Mouse (Mus musculus) urinary bladder, postnatal 10 days (tissue): ENCODE measurements around the gene Tkfc.
"Not testable (repeated sequence)": the region's sequence is repeated elsewhere in the genome, so short reads cannot be mapped to it uniquely, and the experiment has no call there.

Experiments used
- DNase-seq: peaks from one replicate; pipeline ENCODE4 v3.0.0; 2022; ENCODE audit warnings: low spot score

The Tkfc gene

DNA sequence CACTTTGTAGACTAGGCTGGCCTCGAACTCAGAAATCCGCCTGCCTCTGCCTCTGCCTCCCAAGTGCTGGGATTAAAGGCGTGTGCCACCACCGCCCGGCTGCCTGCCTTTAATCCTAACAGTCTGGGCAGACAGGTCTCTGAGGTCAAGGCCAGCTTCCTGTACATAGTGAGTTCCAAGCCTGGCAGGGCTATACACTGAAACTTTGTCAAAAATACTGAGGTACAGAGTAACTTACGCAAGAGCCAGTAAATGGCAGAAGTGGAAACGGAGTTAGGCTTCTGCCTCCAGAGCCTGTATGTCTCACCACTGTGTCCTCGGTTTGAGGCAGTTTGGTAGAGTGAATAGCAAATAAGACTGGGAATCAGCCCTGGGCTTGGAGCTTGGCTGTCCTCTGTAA, 18.2 kb downstream of the Tkfc start:
- no peak for DNase-seq

DNA sequence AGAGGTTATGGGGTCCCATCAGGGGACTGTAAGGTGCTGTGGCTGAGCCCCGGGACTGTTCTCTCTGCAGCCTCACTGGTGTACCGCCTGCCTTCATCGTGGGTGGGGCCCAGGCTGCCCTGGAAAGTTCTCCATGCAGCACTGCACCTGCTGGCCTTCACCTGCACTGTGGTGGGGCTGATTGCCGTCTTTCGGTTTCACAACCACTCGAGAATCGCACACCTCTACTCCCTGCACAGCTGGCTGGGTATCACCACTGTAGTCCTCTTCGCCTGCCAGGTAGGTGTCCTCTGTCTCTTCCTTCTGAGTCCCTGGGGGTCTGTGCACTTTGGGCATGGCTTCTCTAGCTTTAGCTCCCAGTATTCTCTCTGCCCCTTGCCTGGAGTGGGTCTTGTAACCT, 20.3 kb downstream of the Tkfc start:
- no peak for DNase-seq

DNA sequence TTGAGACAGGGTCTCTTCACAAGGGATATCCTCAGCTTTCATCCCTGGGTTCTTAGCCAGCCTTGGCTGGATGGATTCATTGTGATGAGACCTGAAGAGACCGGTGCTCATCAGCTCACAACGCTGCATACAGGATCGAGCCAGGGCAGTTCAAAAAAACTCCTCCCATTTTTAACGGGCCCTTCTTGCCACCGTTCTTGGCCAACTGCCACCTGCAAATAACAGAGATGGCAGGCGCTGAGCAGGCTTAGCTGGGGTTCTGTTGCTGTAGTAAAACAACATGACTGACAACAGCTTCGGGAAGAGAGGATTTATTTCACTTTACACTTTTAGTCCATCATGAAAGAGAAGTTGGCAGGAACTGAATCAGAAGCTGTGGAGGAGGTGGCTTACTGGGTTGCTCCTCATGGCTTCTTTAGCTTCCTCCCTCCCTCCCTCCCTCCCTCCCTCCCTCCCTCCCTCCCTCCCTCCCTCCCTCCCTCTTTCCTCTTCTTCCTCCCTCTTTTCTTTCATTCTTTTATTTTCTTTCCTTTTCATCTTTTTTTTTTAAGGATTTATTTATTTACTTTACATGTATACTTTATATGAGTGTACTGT, 21.8 kb downstream of the Tkfc start:
- no peak for DNase-seq

DNA sequence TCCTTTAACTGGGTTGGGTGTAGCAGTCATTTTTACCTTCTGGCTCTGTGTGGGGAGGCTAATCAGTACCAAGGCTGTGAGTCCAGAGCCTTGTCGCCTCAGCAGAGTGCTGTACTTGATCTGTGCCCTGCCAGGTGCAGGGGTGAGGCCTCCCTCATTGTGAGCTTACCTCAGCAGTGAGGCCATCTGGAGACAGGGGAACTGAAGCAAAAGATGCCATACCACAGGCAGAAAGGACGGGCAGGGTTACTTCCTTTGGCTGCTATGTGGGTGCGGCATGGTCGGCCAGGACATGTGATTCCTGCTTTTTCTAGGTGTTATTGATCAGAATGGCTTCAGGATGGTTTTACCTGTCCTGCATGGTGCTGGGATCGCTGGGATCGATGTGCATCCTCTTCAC, 23.5 kb downstream of the Tkfc start:
- no peak for DNase-seq

DNA sequence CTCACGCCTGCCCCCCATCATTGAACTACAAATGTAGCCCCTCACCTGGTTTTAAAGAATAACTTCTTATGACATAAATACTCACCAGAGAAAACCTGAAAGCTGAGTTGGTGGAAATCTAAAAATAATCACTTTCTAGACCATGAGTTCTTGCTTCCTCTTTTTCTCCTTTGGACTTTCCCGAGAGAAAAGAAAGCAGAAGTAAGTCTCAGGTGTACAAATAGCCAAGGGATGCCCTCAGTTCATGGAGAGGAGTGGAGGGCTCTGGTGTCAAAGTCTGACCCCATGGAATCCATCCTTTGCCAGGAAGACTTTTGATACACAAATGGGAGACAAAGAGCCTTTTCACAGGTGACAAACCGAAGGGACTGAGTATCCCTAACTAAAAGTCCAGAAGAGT, 24.7 kb downstream of the Tkfc start:
- no peak for DNase-seq

DNA sequence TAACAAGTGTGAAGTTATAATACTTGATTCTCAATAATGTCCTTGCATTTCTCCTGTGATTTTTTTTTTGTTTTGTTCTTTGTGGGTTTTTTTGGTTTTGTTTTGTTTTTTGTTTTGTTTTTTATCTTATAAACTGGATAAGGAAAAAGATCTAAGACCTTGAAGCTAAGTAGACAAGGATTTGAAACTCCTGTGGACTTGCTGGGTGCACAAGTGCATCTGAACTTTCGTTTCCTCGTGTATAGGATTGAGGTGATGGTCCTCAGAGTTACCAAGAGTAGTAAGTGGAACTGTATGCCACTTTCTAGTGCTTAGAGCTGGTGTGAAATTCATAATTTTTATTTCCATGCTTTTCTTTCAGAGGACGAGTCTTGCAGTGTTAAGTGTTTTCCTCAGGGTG, 25.4 kb downstream of the Tkfc start:
- DNase-seq = no peak

DNA sequence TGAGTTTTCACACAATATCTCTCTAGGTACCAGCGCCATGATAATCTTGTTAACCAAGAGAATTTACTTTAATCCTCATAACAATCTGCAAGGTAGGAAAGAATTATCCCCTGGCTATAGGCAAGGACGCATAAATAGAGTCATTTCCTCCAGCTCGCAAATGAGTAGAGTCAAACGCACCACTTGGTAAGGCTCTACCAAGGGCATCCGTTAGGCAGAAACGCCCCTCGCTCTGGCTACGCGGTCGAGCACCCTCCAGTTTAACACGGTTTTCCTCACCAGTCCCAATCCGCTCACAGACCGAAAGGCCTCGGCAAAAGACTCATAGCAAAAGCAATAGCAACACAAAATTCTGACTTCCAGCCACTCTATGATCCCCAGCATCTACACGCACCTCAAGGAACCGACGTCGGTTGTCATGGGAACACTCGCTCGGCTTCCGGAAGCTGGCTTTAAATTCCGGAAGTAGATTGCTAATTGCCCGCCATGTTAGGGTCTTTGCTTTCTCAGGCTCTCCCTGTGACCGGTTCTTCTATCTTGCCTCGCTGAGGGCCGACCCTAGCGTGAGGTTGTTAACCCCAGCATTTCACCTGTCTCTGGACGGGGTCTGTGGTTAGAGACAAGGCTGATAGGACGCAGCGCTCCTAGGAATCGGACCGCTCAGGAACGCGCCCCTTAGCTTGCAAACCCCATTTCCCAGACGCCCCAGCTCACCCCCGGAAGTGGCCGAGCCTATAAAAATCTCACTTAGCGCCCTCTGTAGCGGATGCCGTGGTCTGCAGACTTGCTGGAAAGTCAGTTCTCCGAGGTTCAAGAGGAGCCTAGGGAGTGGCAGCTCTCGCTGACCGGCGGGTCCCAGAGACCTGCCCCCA, 28.5 kb downstream of the Tkfc start, which contains the start of the genes Cyb561a3 and Tmem138:
Gene Cyb561a3, plus strand, starts transcription at position 483 of the 872 bp plus-strand sequence.
Gene Tmem138, minus strand, starts transcription at position 673 of the 872 bp plus-strand sequence.
- peak; percentile 62 for DNase-seq

DNA sequence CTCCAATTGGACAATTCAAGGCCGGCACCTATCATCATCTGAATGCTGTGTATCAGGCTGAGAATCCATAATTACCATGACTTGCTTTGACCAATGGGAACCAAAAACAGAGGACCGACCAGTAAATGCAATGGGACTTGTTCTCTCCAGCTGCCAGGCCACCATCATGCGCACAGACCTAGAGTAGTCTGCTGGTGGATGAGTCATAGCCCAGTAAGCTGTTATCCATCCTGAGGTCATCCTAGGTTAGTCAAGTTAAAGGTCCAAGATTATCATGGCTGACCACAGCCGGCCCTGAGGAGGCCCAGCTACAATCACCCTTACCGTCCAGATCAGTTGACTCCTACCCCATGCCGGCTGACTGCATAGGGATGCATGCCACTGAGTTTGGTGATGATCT, 35.8 kb downstream of the Tkfc start:
- DNase-seq = no peak

DNA sequence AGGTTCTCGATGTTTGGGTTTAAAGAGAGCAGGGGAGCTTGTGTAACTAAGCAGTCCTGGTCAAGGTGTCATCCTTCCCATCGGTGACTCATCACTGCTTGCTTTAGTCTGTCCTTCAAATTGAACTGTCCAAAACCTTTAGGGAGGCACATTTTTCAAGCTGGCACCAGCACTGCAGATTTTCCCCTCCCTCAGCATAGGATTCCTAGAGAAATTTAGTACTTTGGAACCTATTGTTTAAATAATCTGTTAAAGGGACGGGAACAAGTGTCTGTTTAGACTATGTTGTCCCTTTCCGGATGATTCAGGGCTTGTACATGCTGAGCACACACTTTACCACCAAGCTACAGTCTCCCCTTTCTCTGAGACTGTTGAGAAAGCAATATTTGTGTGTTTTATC, 40.2 kb downstream of the Tkfc start:
- no peak for DNase-seq

DNA sequence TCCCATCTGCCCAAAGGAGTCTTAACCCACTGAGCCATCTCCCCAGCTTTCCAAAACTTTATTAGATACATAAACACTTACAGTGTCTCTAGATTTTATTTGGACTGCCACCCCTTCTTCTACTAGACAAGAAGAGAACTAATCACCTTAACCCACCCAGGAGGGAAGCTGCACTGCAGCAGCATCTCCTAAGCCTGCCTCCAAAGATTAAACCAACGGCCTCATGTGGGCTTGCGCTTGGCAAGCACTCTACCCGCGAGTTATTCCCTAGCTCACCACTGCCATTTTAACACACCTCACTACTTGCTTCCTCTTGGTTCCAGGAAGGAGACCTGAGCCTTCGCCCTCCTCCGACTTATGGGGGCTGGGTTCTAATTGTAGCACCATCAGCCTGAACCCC, 41.2 kb downstream of the Tkfc start:
- no peak for DNase-seq

DNA sequence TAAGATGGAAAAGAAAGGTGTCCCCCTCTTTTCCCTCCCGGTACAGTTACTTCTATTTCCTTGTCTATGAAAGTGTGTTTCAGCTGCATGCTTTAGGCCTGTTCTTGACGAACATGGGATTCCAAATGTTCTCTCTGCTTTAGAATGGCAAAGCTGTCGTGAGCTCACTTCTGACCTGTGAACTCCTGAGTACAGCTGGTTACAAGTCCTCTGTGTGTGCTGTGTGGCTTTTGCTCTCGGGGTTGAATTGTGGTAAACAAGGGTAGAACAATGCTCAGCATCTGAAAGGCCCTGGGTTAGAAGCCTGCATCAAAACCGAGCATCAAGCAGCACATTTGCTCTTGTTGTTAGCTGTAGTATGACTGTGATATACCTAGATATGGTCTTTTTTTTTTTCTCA, 43.1 kb downstream of the Tkfc start:
- DNase-seq = no peak

DNA sequence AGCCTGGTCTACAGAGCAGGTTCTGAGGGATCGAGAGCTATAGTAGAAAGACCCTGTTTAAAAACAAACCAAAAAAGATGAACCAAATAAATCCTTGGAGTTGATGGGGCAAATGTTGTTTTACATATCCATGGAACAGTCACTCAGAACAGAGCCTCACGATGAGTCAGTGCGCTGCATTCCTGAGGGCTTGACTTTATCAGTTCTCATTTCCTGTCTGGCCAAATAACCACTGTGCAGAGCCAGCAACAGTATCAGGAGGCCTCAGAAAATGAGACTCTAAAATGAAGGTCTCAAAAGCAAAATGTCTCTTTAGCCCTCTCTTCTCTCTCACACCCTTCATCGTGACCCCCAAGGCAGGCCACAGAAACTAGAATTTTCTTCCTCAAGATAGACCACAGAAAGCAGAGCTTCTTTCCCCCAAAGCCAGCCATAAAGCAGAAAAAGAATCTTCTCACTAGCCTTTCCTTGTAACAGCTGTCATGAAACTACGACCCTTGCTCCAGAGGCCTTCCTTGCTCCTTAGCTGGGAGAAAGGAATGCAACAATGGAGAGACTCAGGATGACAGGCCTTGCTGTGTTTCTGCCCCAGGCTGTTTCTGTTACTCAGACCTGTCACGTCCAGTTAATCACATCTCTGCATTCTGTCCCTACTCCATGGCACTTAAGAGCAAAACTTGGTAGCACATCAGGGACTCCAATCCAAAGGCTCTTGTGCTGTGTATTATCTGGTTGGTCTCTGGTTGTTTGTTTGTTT, 43.7 kb downstream of the Tkfc start:
- DNase-seq = no peak

DNA sequence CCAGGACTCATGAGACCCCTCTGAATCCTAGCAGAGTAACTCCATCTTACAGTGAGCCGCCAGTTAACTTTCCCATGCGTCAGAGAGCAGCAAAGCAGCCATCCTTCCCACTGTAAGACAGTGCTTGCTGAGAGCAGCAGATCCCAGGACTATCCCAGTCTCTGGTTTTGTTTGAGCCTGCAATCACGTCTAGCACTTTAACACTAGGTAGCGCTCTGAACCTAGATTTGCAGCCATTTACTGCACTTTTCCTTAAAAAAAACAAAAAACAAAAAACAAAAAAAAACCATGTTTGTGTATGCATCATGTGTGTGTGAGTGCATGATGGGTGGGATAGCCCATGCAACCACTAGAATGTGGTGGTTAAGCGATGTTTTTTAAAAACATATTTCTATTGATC, 45.3 kb downstream of the Tkfc start:
- DNase-seq = no peak

DNA sequence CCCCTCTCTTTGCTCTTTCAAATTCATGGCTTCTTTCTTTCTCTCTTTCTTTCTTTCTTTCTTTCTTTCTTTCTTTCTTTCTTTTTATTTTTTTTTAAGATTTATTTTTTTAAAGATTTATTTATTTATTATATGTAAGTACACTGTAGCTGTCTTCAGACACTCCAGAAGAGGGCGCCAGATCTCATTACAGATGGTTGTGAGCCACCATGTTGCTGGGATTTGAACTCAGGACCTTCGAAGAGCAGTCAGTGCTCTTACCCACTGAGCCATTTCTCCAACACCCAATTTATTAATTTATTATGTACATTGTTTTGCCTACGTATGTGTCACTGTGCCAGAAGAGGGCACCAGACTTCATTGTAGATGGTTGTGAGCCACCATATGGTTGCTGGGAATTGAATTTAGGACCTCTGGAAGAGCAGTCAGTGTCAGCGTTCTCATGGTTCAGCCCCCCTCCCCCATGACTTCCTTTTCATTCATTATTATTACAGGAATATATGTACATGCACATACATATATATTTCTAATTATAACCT, 47.5 kb downstream of the Tkfc start:
- DNase-seq = not testable (repeated sequence)

DNA sequence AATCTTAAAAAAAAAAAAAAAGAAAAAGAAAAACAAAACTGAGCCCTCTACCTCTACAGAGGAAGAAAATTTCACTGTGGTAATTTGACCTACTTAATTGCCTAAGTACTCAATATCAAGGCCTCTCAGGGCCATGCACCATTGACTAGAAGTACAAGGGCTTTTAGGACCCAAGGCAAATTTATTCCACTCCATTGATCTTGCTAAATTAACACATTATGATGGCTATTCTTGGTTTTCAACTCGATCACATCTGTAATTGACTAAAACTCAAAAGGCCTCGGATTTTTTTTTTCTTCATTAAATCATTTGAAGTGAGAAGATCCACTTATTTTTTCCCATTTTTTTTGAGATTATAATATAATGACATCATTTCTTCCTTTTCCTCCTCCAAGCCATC, 48.0 kb downstream of the Tkfc start:
- no peak for DNase-seq

DNA sequence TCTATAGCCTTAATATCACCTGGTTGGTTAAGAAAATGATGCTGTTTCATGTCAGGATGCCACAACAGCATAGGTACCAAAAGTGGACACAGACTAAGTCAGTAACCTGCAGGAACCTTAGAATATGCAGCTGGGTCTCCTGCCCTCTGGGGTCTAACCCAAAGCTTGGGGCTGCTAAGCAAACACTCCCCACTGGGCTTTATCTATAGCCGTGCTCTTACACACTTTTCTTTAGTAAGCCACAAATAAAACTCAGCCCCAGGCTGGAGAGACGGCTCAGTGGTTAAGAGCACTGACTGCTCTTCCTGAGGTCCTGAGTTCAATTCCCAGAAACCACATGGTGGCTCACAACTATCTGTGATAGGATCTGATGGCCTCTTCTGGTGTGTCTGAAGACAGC, 48.5 kb downstream of the Tkfc start:
- no peak for DNase-seq

DNA sequence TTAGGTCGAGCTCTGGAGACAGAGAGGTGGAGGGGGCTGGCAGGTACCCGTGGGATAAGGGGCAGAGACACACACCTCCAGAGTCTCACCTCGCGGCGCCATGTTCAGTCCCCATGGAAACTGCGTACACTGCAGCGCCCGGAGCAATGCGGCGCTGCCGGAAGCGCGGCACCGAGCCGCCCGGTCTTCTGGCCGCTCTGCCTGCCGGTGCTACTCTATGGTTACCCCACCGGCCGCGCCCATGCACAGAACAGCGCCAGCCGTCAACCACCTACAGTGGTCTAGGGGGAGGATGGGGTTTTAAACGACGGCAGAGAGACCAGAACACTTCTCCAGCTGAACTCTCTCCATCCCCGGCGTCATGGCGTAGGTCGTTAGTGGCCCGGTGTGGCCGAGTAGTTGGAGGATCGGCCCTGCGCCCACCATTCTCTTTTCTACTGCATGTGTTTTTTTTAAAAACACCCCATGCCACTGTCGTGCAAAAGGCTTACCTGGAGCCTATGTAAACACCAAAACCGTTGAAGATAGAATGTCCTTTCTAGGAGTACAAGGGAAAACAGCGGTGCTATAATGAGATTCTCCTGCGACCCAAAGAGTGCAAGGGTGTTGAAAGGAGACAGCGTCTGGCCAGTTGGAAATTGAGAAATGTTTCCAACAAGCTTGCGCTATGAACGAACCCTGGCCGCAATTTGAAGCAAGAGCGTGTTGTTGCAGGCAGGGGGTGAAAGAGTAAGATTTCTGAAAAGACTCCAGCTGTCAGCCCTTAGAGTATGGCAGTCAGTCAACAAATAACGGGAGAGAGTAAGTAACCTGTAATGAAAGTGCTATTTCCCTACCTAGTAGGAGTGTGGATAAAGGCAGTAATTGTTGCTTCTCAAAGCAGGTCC, 49.6 kb downstream of the Tkfc start, which contains the start of gene Tmem216:
Gene Tmem216, minus strand, starts transcription at position 615 of the 887 bp plus-strand sequence.
- DNase-seq = peak; percentile 37

DNA sequence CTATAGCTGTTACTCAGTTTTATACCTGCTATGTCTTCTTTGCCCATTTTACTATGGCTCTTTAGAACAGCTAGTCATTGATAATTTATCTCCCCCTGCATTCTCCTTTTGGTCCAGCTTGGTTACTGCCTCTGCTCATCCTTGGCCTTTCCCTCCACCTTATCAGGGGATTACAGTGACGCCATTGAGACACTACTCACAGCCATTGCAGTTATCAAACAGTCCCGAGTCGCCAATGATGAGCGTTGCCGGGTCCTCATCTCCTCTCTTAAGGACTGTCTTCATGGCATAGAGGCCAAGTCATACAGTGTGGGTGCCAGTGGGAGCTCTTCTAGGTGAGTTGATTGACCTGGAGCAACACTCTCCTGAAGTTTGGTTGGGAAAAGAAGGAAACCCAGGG, 66.0 kb downstream of the Tkfc start:
- no peak for DNase-seq
